Mouse (Mus musculus): Measurements from ENCODE around the gene Zfp109. TPM values are rescaled to one million over a fixed set of nuclear protein-coding genes. Genes with fewer than 3 reads are reported as not detected.

Zfp109 gene
- polyA plus RNA-seq, 1 experiment from 2014 or later, result 4.3 TPM

- no peak overlapping the region for H3K4me3 ChIP-seq (replicated peaks)
- WGBS, result 95% methylated on average over 4 of the region's 4 CpGs
- H3K4me2 ChIP-seq (replicated peaks), result no peak overlapping the region
- H3K36me3 ChIP-seq, result peaks cover 70% of the 10 kb centered on the region
- no peaks in the 10 kb centered on the region for H3K27me3 ChIP-seq
- H3K9me3 ChIP-seq (replicated peaks), result no peaks in the 10 kb centered on the region; the same call in 1 of the 2 replicates
- no peak overlapping the region for H3K27ac ChIP-seq (replicated peaks)
- no peak overlapping the region for H3K9ac ChIP-seq
- H3K4me1 ChIP-seq, result no peaks in the 10 kb centered on the region
- ATAC-seq (ENCODE audit: insufficient number of reproducible peaks, low FRiP score, low TSS enrichment, low read depth), result no peak
These were observed 40.4 kb downstream of the Zfp109 start for GRCm38 (mm10) chr7:24196961-24197360.

GRCm38 (mm10) chr7:24193157-24193556 is 44.2 kb downstream of the Zfp109 start:
- Histone ChIP-seq H3K4me1 (no peaks in the 10 kb centered on the region), H3K36me3 (peaks cover 32% of the 10 kb centered on the region), H3K9me3 (replicated peaks) (no peaks in the 10 kb centered on the region; the same call in 1 of the 2 replicates), H3K27ac (replicated peaks) (no peak overlapping the region), H3K4me2 (replicated peaks) (no peak overlapping the region), H3K4me3 (replicated peaks) (no peak overlapping the region), H3K9ac (no peak overlapping the region), H3K27me3 (no peaks in the 10 kb centered on the region)
- ATAC-seq (ENCODE audit: insufficient number of reproducible peaks, low FRiP score, low TSS enrichment, low read depth), result no peak
- WGBS, result 91% methylated on average over 3 of the region's 3 CpGs

GRCm38 (mm10) chr7:24191361-24191760 is 46.0 kb downstream of the Zfp109 start:
- Histone ChIP-seq H3K27me3 (no peaks in the 10 kb centered on the region), H3K4me3 (replicated peaks) (no peak overlapping the region), H3K27ac (replicated peaks) (no peak overlapping the region), H3K36me3 (peaks cover 18% of the 10 kb centered on the region), H3K4me2 (replicated peaks) (no peak overlapping the region), H3K9ac (no peak overlapping the region), H3K4me1 (no peaks in the 10 kb centered on the region), H3K9me3 (replicated peaks) (no peaks in the 10 kb centered on the region)
- no peak for ATAC-seq (ENCODE audit: insufficient number of reproducible peaks, low FRiP score, low TSS enrichment, low read depth)
- 69% methylated on average over 2 of the region's 2 CpGs for WGBS

GRCm38 (mm10) chr7:24189571-24189944 is 47.8 kb downstream of the Zfp109 start:
- no peak for ATAC-seq (ENCODE audit: insufficient number of reproducible peaks, low FRiP score, low TSS enrichment, low read depth)
- WGBS, result 69% methylated on average over 5 of the region's 5 CpGs

GRCm38 (mm10) chr7:24188901-24189570 is 48.3 kb downstream of the Zfp109 start:
- H3K9me3 ChIP-seq (replicated peaks), result no peaks in the 10 kb centered on the region
- H3K4me3 ChIP-seq (replicated peaks), result no peak overlapping the region
- WGBS, result 64% methylated on average over 4 of the region's 4 CpGs
- peaks cover 7% of the 10 kb centered on the region for H3K36me3 ChIP-seq
- no peak overlapping the region for H3K4me2 ChIP-seq (replicated peaks)
- H3K27ac ChIP-seq (replicated peaks), result no peak overlapping the region
- no peak overlapping the region for H3K9ac ChIP-seq
- no peak for ATAC-seq (ENCODE audit: insufficient number of reproducible peaks, low FRiP score, low TSS enrichment, low read depth)
- H3K27me3 ChIP-seq, result no peaks in the 10 kb centered on the region
- H3K4me1 ChIP-seq, result no peaks in the 10 kb centered on the region

More at GRCm38 (mm10) chr7:24189571-24189944, 47.8 kb downstream of the Zfp109 start:
- peaks cover 13% of the 10 kb centered on the region for H3K36me3 ChIP-seq
- H3K9ac ChIP-seq, result no peak overlapping the region
- no peak overlapping the region for H3K4me2 ChIP-seq (replicated peaks)
- no peak overlapping the region for H3K27ac ChIP-seq (replicated peaks)
- no peaks in the 10 kb centered on the region for H3K9me3 ChIP-seq (replicated peaks)
- H3K4me3 ChIP-seq (replicated peaks), result no peak overlapping the region
- H3K4me1 ChIP-seq, result no peaks in the 10 kb centered on the region
- no peaks in the 10 kb centered on the region for H3K27me3 ChIP-seq

GRCm38 (mm10) chr7:24187611-24188010 is 49.7 kb downstream of the Zfp109 start:
- Histone ChIP-seq H3K9ac (no peak overlapping the region), H3K4me2 (replicated peaks) (no peak overlapping the region), H3K4me3 (replicated peaks) (no peak overlapping the region), H3K27me3 (no peaks in the 10 kb centered on the region), H3K27ac (replicated peaks) (no peak overlapping the region), H3K36me3 (no peaks in the 10 kb centered on the region), H3K4me1 (no peaks in the 10 kb centered on the region), H3K9me3 (replicated peaks) (no peaks in the 10 kb centered on the region)
- WGBS, result 60% methylated on average over 1 of the region's 1 CpGs
- ATAC-seq (ENCODE audit: insufficient number of reproducible peaks, low FRiP score, low TSS enrichment, low read depth), result no peak

Other genes with a start within 250 kb of the Zfp109 start
- gene V1rd19, start 235.9 kb downstream of the Zfp109 start, polyA plus RNA-seq (2015; fragmentation: Nextera tagmentation; extraction: Ambion mirVana), result not detected in 2 replicates
- 0.01 TPM in 1 of 2 replicates, not detected in the other for gene Vmn1r183, start 184.3 kb downstream of the Zfp109 start, polyA plus RNA-seq (2015; fragmentation: Nextera tagmentation; extraction: Ambion mirVana)
- 19.4 and 20.3 TPM in 2 replicates for gene Zfp180, start 155.6 kb downstream of the Zfp109 start, polyA plus RNA-seq (2015; fragmentation: Nextera tagmentation; extraction: Ambion mirVana)
- gene Zfp112, start 125.2 kb downstream of the Zfp109 start, polyA plus RNA-seq (2015; fragmentation: Nextera tagmentation; extraction: Ambion mirVana), result 9.8 and 9.9 TPM in 2 replicates
- 20.7 and 21.0 TPM in 2 replicates for gene Zfp235, start 103.4 kb downstream of the Zfp109 start, polyA plus RNA-seq (2015; fragmentation: Nextera tagmentation; extraction: Ambion mirVana)
- 6.4 and 6.5 TPM in 2 replicates for gene Zfp114, start 62.5 kb downstream of the Zfp109 start, polyA plus RNA-seq (2015; fragmentation: Nextera tagmentation; extraction: Ambion mirVana)
- gene Zfp111, start 26.1 kb downstream of the Zfp109 start, polyA plus RNA-seq (2015; fragmentation: Nextera tagmentation; extraction: Ambion mirVana), result 10.8 and 11.4 TPM in 2 replicates
- gene Zfp108, start 17.2 kb upstream of the Zfp109 start, polyA plus RNA-seq (2015; fragmentation: Nextera tagmentation; extraction: Ambion mirVana), result 4.9 and 5.5 TPM in 2 replicates
- gene Zfp93, start 32.9 kb upstream of the Zfp109 start, polyA plus RNA-seq (2015; fragmentation: Nextera tagmentation; extraction: Ambion mirVana), result 8.1 and 10.7 TPM in 2 replicates
- 41.6 and 45.6 TPM in 2 replicates for gene Zfp61, start 63.7 kb upstream of the Zfp109 start, polyA plus RNA-seq (2015; fragmentation: Nextera tagmentation; extraction: Ambion mirVana)
- 13.7 and 14.5 TPM in 2 replicates for gene Zfp94, start 79.1 kb upstream of the Zfp109 start, polyA plus RNA-seq (2015; fragmentation: Nextera tagmentation; extraction: Ambion mirVana)
- not detected in 2 replicates for gene Tescl, start 96.4 kb upstream of the Zfp109 start, polyA plus RNA-seq (2015; fragmentation: Nextera tagmentation; extraction: Ambion mirVana)
- 30.8 and 40.2 TPM in 2 replicates for gene Lypd5, start 111.6 kb upstream of the Zfp109 start, polyA plus RNA-seq (2015; fragmentation: Nextera tagmentation; extraction: Ambion mirVana)
- 3.1 and 4.0 TPM in 2 replicates for gene Kcnn4, start 132.7 kb upstream of the Zfp109 start, polyA plus RNA-seq (2015; fragmentation: Nextera tagmentation; extraction: Ambion mirVana)
- gene Smg9, start 162.1 kb upstream of the Zfp109 start, polyA plus RNA-seq (2015; fragmentation: Nextera tagmentation; extraction: Ambion mirVana), result 24.8 and 27.6 TPM in 2 replicates
- gene Irgc1, start 214.7 kb upstream of the Zfp109 start, polyA plus RNA-seq (2015; fragmentation: Nextera tagmentation; extraction: Ambion mirVana), result 0.21 TPM in 1 of 2 replicates, not detected in the other
- gene Plaur, start 224.9 kb upstream of the Zfp109 start, polyA plus RNA-seq (2015; fragmentation: Nextera tagmentation; extraction: Ambion mirVana), result 8.8 and 12.6 TPM in 2 replicates
- gene Cadm4, start 244.5 kb upstream of the Zfp109 start, polyA plus RNA-seq (2015; fragmentation: Nextera tagmentation; extraction: Ambion mirVana), result 7.5 and 8.0 TPM in 2 replicates

Data from embryonic facial prominence, embryonic 15.5 days (tissue).